Mouse (Mus musculus) small intestine, adult 2 months (tissue): Measurements from ENCODE around the gene Nnat. TPM values are rescaled to one million over a fixed set of nuclear protein-coding genes. Genes with fewer than 3 reads are reported as not detected.

Experiments
- H3K27ac ChIP-seq: fragments of 200-500 bp; 2 replicates; pipeline ENCODE4 v1.5.1; 2012; ENCODE audit warnings: low read depth, low read length, control low read depth, inconsistent platforms; ENCODE audit not compliant: insufficient read depth
- H3K27me3 ChIP-seq: fragments of 200-500 bp; 2 replicates; pipeline ENCODE4 v1.6.1; 2012; ENCODE audit warnings: mild to moderate bottlenecking, moderate library complexity, low read length, inconsistent platforms; ENCODE audit not compliant: control insufficient read depth, insufficient read depth
- H3K36me3 ChIP-seq: fragments of 200-500 bp; 2 replicates; pipeline ENCODE4 v1.6.1; 2012; ENCODE audit warnings: mild to moderate bottlenecking, low read length, control low read depth, inconsistent platforms; ENCODE audit not compliant: control insufficient read depth, insufficient read depth
- H3K4me1 ChIP-seq: fragments of 200-500 bp; 2 replicates; pipeline ENCODE4 v1.6.1; 2012; ENCODE audit warnings: low read length, inconsistent platforms, mixed read lengths; ENCODE audit not compliant: control insufficient read depth, insufficient read depth, insufficient read length
- H3K4me3 ChIP-seq: fragments of 200-500 bp; 2 replicates; pipeline ENCODE4 v1.5.1; 2012; ENCODE audit warnings: low read depth, mild to moderate bottlenecking, control low read depth, inconsistent platforms, low read length, moderate library complexity
- CTCF ChIP-seq: fragments of 200-500 bp; IDR thresholded peaks from 2 replicates; pipeline ENCODE4 v1.5.1; 2012; ENCODE audit warnings: low read depth, mild to moderate bottlenecking, control low read depth, inconsistent platforms, low read length, moderate library complexity, mixed read lengths; ENCODE audit not compliant: insufficient replicate concordance, insufficient read length; ENCODE audit errors: extremely low read depth
- POLR2A ChIP-seq: fragments of 200-500 bp; IDR thresholded peaks from 2 replicates; pipeline ENCODE4 v1.6.1; 2012; ENCODE audit warnings: low read depth, mild to moderate bottlenecking, control low read depth, inconsistent platforms, low read length, moderate library complexity
- WGBS: fragments of 180-500 bp; shearing (Covaris S2); methylation state at CpG from one replicate; pipeline ENCODE4 v1.1.7; 2018; 5-methylcytosine and 5-hydroxymethylcytosine counted together
- polyA plus RNA-seq: library from polyadenylated mRNA; depleted of rRNA; stranded (reverse); fragments of >200 nt; gene quantifications from 2 replicates; pipeline ENCODE4 v1.2.3, GENCODE M21; 2012; rRNA removed

Gene Nnat
- polyA plus RNA-seq, 1 experiment, result 9.5 TPM

GRCm38 (mm10) chr2:157605025-157605675 lies 45.3 kb downstream of the Nnat start:
- WGBS, result 7% methylated on average over 18 of the region's 18 CpGs
- TF ChIP-seq CTCF (peak; percentile 98), POLR2A (no peak)
- Histone ChIP-seq H3K4me3 (no peak overlapping the region), H3K27me3 (no peaks in the 10 kb centered on the region; the same call in 1 of the 2 replicates), H3K27ac (no peak overlapping the region), H3K36me3 (no peaks in the 10 kb centered on the region), H3K4me1 (no peaks in the 10 kb centered on the region; the same call in 1 of the 2 replicates)

GRCm38 (mm10) chr2:157607542-157608236 lies 47.8 kb downstream of the Nnat start:
- WGBS, result 43% methylated on average over 9 of the region's 9 CpGs
- H3K27ac ChIP-seq, result no peak overlapping the region
- H3K36me3 ChIP-seq, result no peaks in the 10 kb centered on the region
- TF ChIP-seq POLR2A, result no peak
- TF ChIP-seq CTCF, result no peak
- H3K4me3 ChIP-seq, result no peak overlapping the region
- H3K27me3 ChIP-seq, result no peaks in the 10 kb centered on the region; the same call in 1 of the 2 replicates
- H3K4me1 ChIP-seq, result no peaks in the 10 kb centered on the region; the same call in 1 of the 2 replicates

GRCm38 (mm10) chr2:157611735-157612134 lies 51.9 kb downstream of the Nnat start:
- Histone ChIP-seq H3K4me1 (no peaks in the 10 kb centered on the region), H3K27ac (no peak overlapping the region), H3K4me3 (no peak overlapping the region), H3K36me3 (no peaks in the 10 kb centered on the region), H3K27me3 (no peaks in the 10 kb centered on the region; the same call in 1 of the 2 replicates)
- TF ChIP-seq POLR2A (no peak), CTCF (no peak)
- WGBS, result 43% methylated on average over 3 of the region's 3 CpGs

Other genes starting within 250 kb of the Nnat start
- gene Ghrh, start 212.6 kb upstream of the Nnat start, polyA plus RNA-seq, result 0.33 TPM in 1 of 2 replicates, not detected in the other
- 20.1 and 47.5 TPM in 2 replicates for gene Manbal, start 192.5 kb upstream of the Nnat start, polyA plus RNA-seq
- gene Src, start 141.6 kb upstream of the Nnat start, polyA plus RNA-seq, result 65.9 and 161 TPM in 2 replicates
- gene Blcap, start 11.2 kb downstream of the Nnat start, polyA plus RNA-seq, result 15.7 and 30.8 TPM in 2 replicates
- 6.5 and 17.2 TPM in 2 replicates for gene Ctnnbl1, start 177.3 kb downstream of the Nnat start, polyA plus RNA-seq